Mouse (Mus musculus) adrenal gland, adult (tissue): ENCODE results near the gene Itgb1bp1.

ENCODE experiments used
- DNase-seq, 2 experiments: peaks; one replicate each; pipeline ENCODE4 v3.0.0; 2022 to 2023; ENCODE audit warnings: low spot score in 1 of 2; ENCODE audit not compliant: inconsistent age in 2 of 2

Gene Itgb1bp1

GRCm38 (mm10) chr12:21204701-21205312 lies 81.3 kb downstream of the Itgb1bp1 start:
- DNase-seq: peak; percentile 33 to 70

- no peak for DNase-seq
These were observed 84.4 kb downstream of the Itgb1bp1 start for GRCm38 (mm10) chr12:21201485-21202269.

- no peak for DNase-seq
These were observed 85.5 kb downstream of the Itgb1bp1 start for GRCm38 (mm10) chr12:21200613-21201012.

GRCm38 (mm10) chr12:21196420-21196819 lies 89.7 kb downstream of the Itgb1bp1 start:
- no peak for DNase-seq

GRCm38 (mm10) chr12:21195497-21195896 lies 90.6 kb downstream of the Itgb1bp1 start:
- DNase-seq: no peak

- no peak for DNase-seq
These were observed 94.5 kb downstream of the Itgb1bp1 start for GRCm38 (mm10) chr12:21191546-21191945.
